Mouse (Mus musculus) cerebellum, postnatal 4 days (tissue): ENCODE data around the gene Mamdc4.
A peak's percentile ranks its signal among the peaks of the same experiment; 100 is the strongest.

Experiments used
- DNase-seq, 2 experiments: peaks; one replicate each; pipeline ENCODE4 v3.0.0; 2022; ENCODE audit warnings: low spot score in 2 of 2, mixed read lengths in 1 of 2

Gene Mamdc4

DNA sequence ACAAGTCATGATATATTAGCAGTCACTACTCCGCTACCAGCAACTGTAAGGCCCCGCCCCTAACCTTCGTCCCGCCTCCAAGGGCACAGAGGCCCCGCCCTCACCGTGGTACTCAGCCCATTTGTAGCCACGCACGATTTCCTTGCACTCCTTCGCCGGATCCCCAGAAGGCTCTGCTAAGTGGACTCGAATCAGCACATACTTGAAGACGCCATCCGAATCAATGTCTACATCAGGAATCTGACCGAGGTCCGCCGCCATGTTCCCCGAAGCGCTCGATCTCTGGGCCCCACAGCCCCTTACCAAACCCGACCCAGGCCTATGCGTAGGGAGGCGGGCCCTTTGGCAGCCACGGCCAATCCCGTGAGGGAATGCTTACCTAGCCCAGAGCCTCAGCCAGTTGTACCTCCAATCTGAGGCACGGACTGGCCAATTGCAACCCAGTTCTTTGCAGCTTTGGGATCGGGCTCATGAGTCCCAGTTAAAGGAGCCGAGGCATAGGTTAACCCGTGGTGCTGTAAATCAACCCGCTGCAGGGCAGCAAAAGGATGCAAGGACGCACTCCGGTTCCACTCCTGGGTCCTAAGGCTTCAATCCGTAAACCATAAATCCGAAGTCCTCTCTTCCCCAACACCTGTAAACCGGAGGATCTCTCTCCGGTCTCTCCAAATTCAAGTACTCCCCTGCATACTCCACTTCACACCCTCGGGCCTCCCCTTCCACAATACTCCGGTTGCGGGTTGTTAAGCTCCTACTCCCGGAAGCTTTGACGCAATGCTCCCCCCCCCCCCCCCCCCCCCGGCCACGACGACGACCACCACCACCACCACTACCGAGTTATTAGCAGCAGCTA lies at the start of gene Mamdc4, which contains the start of gene Phpt1:
Gene Mamdc4 (minus strand): TSS at position 267 of the 853 bp plus-strand sequence.
Gene Phpt1 (minus strand): TSS at position 646 of the 853 bp plus-strand sequence.
- peak; percentile 87 to 95 for DNase-seq

DNA sequence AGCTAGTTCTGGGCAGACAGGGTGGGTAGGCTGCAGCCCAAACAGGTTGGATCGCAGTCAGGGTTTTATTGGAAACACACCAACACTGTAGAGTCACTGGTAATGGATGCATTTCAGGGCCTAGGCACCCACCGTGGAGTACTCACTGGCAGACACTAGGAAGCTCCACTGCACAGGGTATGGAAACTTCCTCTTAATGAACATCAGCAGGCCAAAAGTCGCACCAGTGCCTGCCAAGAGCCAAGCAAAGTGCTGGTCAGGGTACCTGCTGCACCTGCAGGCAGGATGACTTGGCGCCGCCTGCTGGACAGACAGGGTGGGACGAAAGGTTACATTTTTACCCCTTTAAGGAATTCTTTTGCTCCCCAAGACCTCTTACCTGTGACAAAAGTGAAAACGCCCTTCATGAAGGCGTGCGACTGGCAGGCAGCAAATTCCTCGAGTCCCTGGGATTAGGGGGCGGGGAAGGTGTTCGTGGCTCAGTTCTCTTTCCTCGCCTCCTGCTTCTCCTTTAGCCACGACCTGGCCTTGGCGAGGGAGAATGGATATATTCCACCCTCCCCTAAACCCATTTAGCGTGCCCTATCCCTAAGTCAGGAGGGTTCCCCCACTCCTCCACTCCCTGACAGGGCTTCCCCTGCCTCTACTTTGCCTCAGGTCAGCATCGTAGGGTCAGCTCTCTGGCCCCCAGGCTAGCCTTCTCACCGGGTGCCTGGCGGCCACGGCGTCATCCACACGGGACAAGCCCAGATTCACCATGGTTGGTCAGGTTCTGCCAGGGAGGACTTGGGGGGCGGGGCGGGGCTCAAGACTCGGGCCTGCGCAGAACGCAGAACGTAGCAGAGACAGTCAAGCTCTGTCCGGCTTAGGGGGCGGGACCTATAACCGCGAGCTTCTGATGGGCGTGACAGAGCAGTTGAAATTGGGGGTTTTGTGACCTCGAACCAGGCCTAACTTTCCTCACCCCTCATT lies 46.9 kb upstream of the Mamdc4 start, which contains the start of gene Tmem141:
Gene Tmem141 (minus strand): TSS at position 777 of the 972 bp plus-strand sequence.
- peak; percentile 74 to 80 for DNase-seq

DNA sequence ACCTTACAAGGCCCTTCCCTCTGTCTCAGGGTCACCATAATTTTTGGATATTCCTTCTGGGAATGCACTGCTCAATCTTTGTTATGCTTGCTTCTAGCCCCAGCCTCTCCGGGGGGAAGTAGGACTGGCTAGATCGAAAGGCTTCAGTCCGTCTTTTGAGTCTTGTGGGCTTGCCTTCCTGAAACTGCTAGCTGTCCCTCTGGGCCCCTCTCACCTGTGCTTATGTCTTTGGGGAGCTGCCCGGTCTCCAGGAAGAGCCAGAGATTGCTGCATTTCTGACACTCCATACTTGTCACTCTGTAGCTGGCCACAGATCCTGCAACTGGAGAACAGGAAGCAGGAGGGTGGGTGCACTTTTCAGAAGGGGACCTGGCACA lies 46.2 kb upstream of the Mamdc4 start:
- DNase-seq = no peak

GRCm38 (mm10) chr2:25620386-25620785 lies 45.7 kb upstream of the Mamdc4 start:
- DNase-seq = no peak

DNA sequence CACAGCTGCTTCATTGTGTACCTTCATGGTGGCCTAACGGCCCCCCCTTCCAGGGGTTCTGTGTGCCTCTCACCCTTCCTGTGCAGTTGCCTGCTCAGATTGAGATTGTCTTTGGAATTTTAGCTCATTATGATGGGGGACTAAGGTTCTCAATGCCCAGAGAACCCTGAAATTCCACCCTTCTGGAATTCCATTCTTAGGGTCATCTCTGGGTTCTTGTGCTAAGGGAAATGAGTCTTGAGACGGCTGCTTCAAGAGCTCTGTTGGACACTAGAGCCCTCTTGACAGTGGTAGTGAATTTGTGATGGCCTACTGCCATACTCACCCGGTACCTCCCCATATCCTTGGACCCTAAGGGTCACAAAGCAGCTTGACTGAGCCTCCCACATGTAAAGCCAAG lies 42.9 kb upstream of the Mamdc4 start, which contains the start of gene Ccdc183:
Gene Ccdc183 (minus strand): TSS at position 101 of the 400 bp plus-strand sequence.
- DNase-seq = no peak

DNA sequence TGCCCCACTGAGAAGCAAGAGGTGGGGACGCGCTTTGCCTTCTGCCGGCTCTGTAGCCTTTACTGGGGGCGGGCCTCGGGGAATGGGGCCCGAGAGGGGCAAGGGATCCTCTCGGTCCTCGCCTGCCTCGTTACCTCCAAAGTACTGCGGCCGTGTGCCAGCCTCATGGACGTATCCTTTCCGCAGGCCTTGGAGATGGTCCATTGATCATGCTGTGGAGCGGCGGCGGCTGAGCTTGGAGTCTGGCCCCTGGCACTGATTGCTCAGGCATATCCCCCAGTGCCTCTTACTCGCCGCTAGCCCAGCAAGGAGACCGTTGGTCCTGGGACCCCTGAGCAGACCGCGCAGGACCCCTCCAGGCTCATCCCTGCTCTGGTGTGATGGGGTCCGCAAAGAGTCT lies 41.8 kb upstream of the Mamdc4 start:
- no peak for DNase-seq

DNA sequence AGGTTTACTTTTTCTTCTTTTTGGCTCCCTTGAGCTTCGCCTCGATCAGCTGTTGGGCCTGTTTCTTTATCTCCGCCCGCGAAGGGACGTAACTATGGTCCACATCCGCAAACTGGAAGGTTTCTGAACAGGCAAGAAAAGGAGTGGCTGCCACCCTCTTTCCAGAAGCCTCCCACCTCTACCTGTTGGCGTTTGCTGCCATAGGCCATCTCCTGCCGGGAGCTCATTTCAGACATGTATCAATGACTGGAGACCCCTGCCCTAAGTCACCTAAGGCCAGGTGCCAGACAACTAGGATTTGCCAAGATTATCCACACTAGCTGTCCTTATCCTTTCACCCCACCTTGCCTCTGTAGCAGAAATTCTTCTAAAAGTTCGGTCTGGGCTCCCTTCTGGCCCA lies 34.0 kb upstream of the Mamdc4 start:
- no peak for DNase-seq

DNA sequence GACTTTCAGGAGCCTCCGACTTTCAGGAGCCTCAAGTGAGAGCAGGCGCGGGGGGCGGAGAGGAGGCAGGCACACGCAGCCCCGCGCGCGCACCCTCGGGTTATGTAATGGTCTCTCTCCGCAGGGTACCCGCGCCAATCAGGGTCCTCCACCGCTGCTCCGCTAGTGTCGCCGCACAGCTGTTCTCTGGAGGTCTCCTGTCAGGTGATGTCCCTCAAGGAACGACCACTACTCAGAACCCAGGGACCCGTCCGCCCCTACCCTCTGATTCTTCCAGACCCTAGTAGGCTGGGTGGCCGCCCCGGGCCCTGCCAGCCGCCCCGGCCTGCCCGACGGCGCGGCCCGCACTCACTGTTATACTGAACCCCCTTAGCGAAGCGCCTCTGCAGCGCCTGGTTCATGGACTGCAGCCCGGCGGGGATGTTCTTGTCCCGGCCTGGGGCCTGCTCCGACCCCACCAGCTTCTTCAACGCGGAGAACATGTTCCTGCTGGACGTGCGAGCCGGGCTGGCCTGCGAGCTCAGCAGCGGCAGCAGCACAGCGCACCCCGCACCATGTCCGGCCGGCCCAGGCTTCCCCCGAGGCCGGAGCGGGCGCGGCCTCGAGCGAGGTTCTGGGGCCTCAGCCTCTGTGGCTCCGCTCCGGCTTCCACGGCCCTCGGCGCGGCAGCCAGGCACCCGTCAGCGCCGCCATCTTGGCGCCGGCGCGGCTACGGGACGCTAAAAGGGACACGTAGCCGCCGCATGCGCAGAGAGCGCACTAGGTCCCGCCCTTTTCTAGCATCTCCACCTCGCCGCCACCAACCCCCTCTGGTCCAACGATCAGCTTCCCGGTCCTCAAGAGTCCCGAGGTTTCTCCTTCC lies 33.3 kb upstream of the Mamdc4 start, which contains the start of gene Rabl6:
Gene Rabl6 (minus strand): TSS at position 761 of the 862 bp plus-strand sequence.
- peak; percentile 70 to 88 for DNase-seq

GRCm38 (mm10) chr2:25602526-25602925 lies 27.9 kb upstream of the Mamdc4 start:
- DNase-seq = no peak

- DNase-seq = no peak
These were observed 25.4 kb upstream of the Mamdc4 start for GRCm38 (mm10) chr2:25600037-25600436.

GRCm38 (mm10) chr2:25598749-25599148 lies 24.1 kb upstream of the Mamdc4 start:
- no peak for DNase-seq

DNA sequence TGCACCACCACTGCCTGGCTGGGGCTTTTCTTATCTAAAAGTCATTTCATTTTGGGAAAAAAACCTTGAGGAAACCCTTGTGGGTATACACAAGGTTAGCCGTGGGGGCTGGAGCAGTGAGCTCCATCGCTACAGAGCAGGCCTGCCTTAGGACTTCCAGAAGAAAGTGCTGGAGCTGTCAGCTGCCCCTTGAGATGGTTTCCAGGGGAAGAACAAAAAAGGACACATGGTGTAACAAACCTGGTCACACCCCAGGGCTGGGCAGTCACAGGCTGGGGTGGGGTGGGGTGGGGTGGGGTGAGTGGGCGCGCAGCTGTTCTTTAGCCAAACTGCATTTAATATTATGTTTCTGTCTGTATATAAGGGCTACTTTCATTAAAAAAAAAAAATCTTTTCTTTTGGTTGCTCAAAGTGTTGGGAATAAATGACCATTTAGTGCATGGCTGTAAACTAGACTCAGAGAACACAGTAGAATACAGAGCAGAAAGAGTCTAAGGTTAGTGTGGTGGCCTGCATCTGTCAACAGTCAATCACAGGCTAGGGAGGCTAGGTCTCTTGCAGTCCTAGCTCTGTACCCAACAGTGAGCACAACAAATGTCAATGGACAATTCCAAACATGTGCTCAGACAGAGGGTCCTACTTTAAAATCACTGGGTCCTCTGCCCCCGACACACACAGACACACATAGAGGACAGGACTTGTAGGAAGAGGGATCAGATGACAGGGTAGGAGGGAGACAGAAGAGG lies 22.3 kb upstream of the Mamdc4 start:
- DNase-seq = no peak

- DNase-seq = no peak
These were observed 17.2 kb upstream of the Mamdc4 start for GRCm38 (mm10) chr2:25591863-25592262.

- no peak for DNase-seq
These were observed 13.7 kb upstream of the Mamdc4 start for GRCm38 (mm10) chr2:25588227-25588907.

DNA sequence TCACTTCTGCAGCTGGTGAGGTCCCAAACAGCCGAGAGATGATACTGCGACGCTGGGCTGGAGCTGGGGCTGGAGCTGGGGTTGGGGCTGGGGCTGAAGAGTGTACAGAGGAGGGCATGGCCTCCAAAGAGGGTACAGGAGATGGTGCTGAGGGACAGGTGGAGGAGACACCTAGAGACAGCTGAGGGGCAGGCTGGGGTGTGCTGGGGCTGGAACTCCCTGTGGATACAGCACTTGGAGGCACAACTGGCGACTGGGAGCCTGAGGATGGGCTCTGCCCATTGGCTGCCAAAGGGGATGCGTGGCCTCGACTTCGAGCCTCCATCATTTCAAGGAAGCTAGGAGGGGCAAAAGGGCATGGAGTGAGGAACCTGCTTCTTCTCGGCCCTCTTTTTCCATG lies 12.6 kb upstream of the Mamdc4 start:
- DNase-seq = no peak

- DNase-seq = no peak
These were observed 11.0 kb upstream of the Mamdc4 start for GRCm38 (mm10) chr2:25585601-25586000.

DNA sequence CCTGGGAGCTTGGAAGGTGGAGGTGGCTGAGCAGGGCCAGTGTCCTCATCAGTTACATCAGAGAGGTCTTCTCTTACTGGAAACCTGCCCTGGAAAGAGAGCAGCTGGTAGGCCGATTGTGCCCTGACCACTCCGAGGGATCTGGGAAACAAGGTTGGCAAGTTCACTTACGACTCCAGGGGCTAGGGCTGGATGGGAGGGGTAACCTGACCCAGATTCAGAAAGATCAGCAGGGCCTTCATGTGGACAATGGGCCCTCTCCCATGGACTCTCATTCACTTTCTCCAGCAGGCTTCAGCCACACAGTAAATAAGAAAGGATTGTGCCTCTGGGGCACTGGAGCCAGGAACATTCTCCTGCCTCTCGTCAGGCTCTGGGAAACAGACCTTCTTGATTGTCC lies 10.2 kb upstream of the Mamdc4 start:
- no peak for DNase-seq

DNA sequence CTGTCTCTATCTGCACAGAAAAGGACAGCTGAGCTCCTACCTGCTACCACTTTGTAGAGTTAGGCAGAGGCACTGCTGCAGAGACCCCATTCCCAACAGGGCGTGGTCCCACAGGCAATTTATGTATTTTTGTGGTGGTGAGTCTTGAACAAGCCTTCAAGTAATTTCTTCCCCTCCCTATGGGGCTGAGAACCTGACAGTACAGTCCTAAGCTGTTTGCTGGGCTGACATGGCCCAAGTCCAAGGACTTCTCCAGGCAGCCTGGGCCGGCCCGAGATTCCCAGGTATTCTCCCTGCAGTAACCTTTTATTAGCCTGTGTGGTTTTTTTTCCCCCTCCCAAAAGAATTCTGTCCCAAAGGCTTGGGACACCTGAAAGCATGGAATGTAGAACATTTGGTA lies 9.5 kb upstream of the Mamdc4 start:
- DNase-seq = no peak

- no peak for DNase-seq
These were observed 8.9 kb upstream of the Mamdc4 start for GRCm38 (mm10) chr2:25583571-25583970.

GRCm38 (mm10) chr2:25583120-25583481 lies 8.5 kb upstream of the Mamdc4 start:
- no peak for DNase-seq
